Mouse (Mus musculus) heart, postnatal 25 days (tissue): ENCODE results near the gene Sap30bp. TPM values are rescaled to one million over a fixed set of nuclear protein-coding genes. Genes with fewer than 3 reads are reported as not detected.

Experiments used
- DNase-seq: peaks from one replicate; pipeline ENCODE4 v3.0.0; 2022; ENCODE audit warnings: low spot score
- intact Hi-C: fragments of 180-260 bp; cut with DNase I; formaldehyde crosslinking; loops from one replicate; pipeline ENCODE4 v1.15.1; 2025
- total RNA-seq, 2 experiments: library from RNA; stranded (reverse); gene quantifications; 2 replicates each; pipeline ENCODE4 v1.2.3; 2021

The Sap30bp gene
- 10 to 100 TPM; 14.1 to 17.4 TPM for total RNA-seq

- intact Hi-C loops: no loop called here
- DNase-seq: peak; percentile 92
Measured at GRCm38 (mm10) chr11:115933108-115933746, at the start of gene Sap30bp, which contains the start of gene Recql5. Gene Sap30bp (plus strand): TSS chr11:115933282. Gene Recql5 (minus strand): TSS chr11:115933477.

- intact Hi-C loops: loop anchor here (5.0 kb wide), 1 partner anchor 162 kb away; no protein-coding TSS in a partner anchor
- DNase-seq: no peak
Measured at GRCm38 (mm10) chr11:115884361-115884760, 48.7 kb upstream of the Sap30bp start.

- intact Hi-C loops: no loop called here
Measured at GRCm38 (mm10) chr11:115885281-115885680, 47.8 kb upstream of the Sap30bp start.

GRCm38 (mm10) chr11:115886446-115886845 is 46.6 kb upstream of the Sap30bp start:
- no peak for DNase-seq
- intact Hi-C loops: no loop called here

More at GRCm38 (mm10) chr11:115885281-115885680, 47.8 kb upstream of the Sap30bp start:
- DNase-seq: no peak

- DNase-seq: no peak
- intact Hi-C loops: no loop called here
Measured at GRCm38 (mm10) chr11:115888020-115888419, 45.1 kb upstream of the Sap30bp start.

- no peak for DNase-seq
- intact Hi-C loops: no loop called here
Measured at GRCm38 (mm10) chr11:115889159-115889558, 43.9 kb upstream of the Sap30bp start.

GRCm38 (mm10) chr11:115892213-115892612 is 40.9 kb upstream of the Sap30bp start:
- intact Hi-C loops: no loop called here
- no peak for DNase-seq

- no peak for DNase-seq
- intact Hi-C loops: no loop called here
Measured at GRCm38 (mm10) chr11:115893071-115893470, 40.0 kb upstream of the Sap30bp start.

- DNase-seq: no peak
- intact Hi-C loops: no loop called here
Measured at GRCm38 (mm10) chr11:115894755-115895520, 38.1 kb upstream of the Sap30bp start.

GRCm38 (mm10) chr11:115898446-115898845 is 34.6 kb upstream of the Sap30bp start:
- intact Hi-C loops: no loop called here
- no peak for DNase-seq

- DNase-seq: no peak
- intact Hi-C loops: no loop called here
Measured at GRCm38 (mm10) chr11:115898886-115899285, 34.2 kb upstream of the Sap30bp start.

- peak; percentile 53 for DNase-seq
- intact Hi-C loops: no loop called here
Measured at GRCm38 (mm10) chr11:115899486-115900266, 33.4 kb upstream of the Sap30bp start, which contains the start of gene Smim5. Gene Smim5 (plus strand): TSS chr11:115899966.

GRCm38 (mm10) chr11:115900561-115901337 is 32.3 kb upstream of the Sap30bp start:
- DNase-seq: no peak
- intact Hi-C loops: no loop called here

- intact Hi-C loops: no loop called here
- DNase-seq: no peak
Measured at GRCm38 (mm10) chr11:115901338-115902161, 31.5 kb upstream of the Sap30bp start.

- no peak for DNase-seq
- intact Hi-C loops: no loop called here
Measured at GRCm38 (mm10) chr11:115902177-115902576, 30.9 kb upstream of the Sap30bp start.

GRCm38 (mm10) chr11:115902831-115903230 is 30.3 kb upstream of the Sap30bp start:
- intact Hi-C loops: no loop called here
- no peak for DNase-seq

- DNase-seq: peak; percentile 40
- intact Hi-C loops: no loop called here
Measured at GRCm38 (mm10) chr11:115903384-115904230, 29.5 kb upstream of the Sap30bp start.
